Mouse (Mus musculus): Measurements from ENCODE around the gene Epb41.
A peak's percentile ranks its signal among the peaks of the same experiment; 100 is the strongest.

- TF ChIP-seq POLR2A (IDR thresholded peaks at IDR 0.05; ENCODE audit: insufficient read depth, low read depth, low read length) (no peak), EP300 (IDR thresholded peaks at IDR 0.05; ENCODE audit: insufficient read depth, low read depth, low read length) (no peak), CTCF (IDR thresholded peaks at IDR 0.05) (peak; percentile 61)
These were observed 52.5 kb downstream of the Epb41 start for GRCm38 (mm10) chr4:132022639-132023038.

Data from heart, adult 2 months (tissue).